Mouse (Mus musculus) 3134 (cell line): ENCODE measurements around the gene Lrp1.

ENCODE experiments used
- DNase-seq: peaks from one replicate; pipeline ENCODE4 v3.0.0-alpha.2; 2011; ENCODE audit warnings: low spot score; ENCODE audit not compliant: insufficient read length; ENCODE audit errors: extremely low read depth

The Lrp1 gene

DNA sequence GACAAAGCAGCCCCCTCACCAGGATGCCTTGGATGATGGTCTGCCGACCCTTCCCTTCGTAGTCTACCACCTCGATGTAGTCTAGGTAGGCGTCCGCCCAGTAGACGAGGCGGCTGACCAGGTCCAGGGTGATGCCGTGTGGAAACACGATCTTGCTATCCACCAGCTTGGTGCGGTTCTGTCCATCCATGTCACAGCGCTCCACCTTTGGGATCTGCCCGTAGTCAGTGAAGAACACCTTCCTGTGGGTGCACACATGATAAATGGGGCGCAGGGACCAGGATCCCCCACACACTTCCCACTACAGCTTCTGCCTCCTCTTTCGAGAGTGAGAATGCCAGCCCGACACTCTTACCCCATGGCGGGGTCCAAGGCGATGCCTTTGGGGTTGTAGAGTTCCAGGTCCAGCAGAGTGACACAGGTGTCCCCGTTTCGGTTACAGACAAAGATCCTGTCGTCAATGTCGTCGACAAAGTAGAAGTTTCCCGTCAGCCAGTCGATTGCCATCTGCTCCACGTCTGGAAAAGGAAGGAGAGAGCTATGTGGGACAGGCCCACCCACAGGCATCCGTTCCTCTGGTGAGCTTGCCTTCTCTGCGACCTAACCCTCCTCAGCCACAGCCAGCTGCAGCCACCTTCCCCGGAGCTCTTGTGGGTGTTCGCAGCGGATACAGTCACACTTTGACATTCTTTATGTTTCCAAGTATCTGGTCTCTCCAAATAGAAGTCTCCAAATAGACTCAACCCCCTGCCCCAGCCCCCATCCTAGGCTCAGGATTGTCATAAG lies 25.8 kb downstream of the Lrp1 start:
- DNase-seq: no peak

DNA sequence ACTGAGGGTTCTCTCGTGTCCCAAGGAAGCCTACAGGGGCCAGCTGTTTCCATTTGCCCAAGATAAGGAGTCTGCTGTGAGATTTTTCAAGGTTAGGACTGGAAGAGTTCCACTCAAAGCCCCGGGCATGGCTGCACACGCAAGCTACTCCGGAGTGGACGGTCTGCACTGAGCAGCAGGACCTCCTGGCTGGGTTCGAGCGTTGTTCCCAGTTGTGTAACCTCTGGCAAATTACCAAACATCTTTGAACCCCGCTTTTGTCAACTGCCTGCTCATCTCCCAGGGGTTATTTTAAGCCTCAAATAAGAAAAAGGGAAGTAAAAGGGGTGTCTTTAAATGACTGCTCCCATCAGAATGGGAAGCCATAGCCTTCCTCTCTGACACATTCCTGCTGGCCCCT lies 26.5 kb downstream of the Lrp1 start:
- no peak for DNase-seq

DNA sequence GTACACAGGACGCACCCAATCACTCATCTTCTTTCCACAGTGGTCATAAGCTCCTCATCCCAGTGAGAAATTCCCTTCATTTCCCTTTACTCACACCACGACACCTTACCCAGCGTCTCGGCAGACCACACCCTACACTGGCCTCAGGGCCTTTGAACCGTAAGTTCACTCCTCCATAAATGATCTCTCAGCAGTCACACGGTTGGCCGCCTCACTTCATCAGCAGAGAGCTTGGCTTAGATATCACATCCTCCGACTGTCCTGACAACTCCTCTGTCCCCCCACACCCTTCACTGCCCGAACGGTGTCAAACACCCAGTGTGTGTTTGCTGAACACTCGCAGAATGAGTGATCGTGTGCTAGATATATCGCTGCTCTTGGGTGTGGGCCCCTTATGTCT lies 28.1 kb downstream of the Lrp1 start:
- DNase-seq: no peak

DNA sequence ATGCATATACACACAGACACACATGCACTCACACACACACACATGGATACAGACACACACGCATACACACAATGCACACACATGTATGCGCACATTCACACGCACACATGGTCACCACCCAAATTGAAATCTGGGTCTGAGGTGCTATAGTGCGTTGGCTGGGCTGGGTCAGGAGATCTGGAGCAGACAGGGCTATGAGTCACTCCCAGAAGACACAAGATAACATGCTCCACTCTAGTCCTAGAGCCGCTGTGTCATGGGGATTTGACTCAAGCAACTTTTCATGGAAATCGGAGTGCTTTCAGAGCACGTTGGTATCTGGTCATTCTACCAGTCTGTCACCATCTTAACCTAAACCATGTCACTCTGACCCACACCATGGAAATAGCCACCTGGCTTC lies 28.5 kb downstream of the Lrp1 start:
- DNase-seq: no peak

DNA sequence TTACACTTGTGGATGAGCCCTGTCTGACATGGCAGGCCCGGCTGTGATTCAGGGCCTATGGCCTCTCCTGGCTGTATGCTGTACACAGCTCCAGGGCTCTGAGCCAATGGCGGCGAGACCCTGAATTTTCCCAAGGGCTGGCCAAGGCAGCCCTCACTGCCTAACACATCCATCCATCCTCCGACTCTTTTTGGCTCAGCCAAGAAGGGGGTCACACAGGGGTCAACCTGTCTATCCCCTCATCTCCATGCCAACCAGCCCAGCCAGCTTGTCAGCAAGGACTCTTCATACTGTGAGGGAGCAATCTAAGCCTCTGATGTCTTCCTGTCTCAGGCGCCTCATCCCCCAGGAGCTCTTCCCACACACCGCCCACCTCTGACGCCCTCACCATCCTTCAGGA lies 29.4 kb downstream of the Lrp1 start:
- no peak for DNase-seq

DNA sequence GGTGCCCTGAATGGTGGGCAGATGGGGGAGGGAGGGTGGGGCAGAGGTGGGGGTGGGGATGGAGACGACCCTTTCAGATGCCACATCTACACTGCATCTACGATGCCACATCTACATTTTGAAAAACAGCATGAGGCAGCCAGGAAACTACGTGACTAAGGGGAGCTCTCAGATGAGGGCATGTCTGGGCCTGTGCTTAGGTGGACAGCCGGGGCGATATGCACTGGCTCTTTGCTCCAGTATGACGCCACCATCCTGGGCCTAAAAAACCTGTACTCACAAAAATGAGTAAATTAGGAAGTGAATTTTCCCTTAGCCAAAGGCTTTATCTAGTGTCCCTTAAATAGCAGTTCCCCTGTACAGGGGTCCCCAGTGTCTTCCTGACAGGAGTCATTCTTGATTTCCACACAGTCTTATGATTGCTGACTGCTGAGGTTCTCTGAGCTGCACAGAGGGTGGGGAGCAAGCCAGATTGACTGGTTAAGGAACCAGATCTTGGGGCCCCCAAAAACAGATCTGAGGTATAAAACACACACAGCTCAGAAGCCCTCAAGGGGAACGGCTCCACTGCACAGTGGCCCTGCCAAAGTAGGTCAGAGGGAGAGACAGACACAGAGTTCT lies 30.0 kb downstream of the Lrp1 start:
- DNase-seq: no peak

DNA sequence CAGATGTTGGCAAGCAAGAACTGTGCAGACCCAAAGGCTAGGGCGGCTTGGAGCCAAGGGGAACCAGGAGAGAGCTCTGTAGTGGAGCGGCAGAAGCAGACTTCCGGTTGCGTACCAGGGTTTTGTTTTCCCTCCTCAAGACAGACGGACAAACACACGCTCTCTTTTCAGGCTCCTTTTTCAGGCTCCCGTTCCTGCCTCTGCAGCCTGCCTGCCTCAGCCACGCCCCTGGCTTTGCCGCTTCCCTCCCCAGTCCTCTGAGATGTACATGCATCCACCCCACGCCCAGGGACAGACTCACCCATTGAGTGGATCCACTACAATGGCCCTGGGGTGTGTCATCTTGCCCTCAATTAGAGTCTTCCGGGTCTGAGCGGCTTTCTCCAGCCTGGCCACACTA lies 30.7 kb downstream of the Lrp1 start:
- no peak for DNase-seq

DNA sequence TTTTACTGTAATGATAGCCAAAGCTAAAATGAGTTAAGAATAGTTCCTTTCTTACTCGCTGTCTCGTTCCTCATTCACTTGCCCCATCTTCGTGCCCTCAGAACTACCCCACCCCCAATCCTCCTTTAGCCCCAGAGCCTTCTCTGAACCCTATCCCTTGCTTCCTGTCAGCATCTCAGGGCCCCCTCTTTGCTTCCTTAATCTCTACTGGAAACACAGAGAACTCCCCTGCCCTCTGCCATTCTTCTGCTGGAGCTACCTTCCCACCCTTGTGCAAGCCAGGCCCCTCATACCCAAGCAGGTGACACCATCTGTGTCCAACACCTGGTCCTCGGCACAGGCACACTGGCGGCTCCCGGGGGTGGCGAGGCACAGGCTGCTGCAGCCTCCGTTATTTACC lies 33.2 kb downstream of the Lrp1 start:
- no peak for DNase-seq

DNA sequence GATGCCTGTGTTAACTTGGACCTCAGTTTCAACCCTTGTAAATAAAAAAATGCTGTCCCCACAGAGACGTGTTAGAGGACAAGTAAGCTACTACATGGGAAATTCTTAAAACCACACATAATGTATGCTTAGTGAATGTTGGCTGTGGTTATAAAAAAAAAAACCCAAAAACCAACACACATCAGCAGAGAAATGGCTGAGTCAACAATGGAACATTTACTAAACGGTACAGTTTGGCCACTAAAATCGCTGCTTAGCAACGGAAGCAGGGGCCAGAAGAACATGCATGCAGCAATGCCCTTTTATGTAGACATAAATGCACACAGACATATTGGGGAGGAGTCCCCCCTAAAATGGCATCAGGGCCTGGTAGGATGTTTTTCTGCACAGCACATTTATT lies 34.7 kb downstream of the Lrp1 start:
- no peak for DNase-seq

DNA sequence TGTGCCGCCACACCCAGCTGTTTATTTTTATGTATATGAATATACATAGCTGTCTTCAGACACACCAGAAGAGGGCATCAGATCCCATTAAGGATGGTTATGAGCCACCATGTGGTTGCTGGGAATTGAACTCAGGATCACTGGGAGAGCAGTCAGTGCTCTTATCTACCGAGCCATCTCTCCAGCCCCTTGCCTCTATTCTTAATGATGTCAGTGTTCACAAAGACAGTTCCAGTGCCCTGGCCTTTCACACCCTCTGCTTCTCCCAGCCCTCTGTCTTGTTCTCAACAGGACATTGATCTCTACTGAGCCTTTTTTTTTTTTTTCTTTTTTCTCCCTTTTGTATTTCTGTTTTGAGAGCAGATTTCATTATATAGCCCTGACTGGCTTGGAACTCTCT lies 35.4 kb downstream of the Lrp1 start:
- DNase-seq: no peak

DNA sequence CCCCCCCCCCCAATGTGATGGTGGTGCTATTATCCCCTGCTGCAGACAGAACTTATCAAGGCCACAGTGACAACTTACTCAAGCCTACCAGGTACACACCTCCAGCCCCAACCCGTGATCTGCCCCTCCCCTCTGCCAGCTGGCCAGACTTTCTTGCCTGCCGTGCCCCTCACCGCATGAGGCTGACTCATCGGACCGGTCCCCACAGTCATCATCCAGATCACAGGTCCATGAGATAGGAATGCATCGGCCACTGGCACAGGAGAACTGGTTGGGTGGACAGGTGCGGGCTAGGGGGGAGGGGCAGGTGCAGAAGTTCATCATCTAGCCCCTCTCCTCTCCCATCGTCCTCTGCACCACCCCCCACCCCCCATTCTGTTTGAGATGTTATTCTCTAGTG lies 37.3 kb downstream of the Lrp1 start:
- peak; percentile 46 for DNase-seq

DNA sequence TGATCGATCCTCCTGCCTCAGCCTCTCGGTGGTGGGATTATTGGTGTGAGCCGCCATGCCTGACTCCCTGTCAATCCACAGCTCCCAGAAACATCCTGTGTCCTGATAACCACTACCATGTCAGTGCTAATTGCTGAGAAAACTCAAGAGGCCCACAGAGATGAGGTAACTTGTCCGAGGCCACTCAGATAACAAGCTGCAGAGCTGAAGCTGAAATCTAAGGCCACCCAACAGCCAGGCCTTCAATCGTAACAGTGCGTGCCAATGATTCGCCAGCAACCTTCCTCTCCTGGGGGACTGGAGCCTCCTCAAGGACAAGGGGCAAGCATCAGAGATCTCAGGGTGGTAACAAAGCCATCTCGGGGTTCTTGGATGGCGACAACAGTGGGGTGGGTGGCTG lies 39.7 kb downstream of the Lrp1 start:
- DNase-seq: no peak

DNA sequence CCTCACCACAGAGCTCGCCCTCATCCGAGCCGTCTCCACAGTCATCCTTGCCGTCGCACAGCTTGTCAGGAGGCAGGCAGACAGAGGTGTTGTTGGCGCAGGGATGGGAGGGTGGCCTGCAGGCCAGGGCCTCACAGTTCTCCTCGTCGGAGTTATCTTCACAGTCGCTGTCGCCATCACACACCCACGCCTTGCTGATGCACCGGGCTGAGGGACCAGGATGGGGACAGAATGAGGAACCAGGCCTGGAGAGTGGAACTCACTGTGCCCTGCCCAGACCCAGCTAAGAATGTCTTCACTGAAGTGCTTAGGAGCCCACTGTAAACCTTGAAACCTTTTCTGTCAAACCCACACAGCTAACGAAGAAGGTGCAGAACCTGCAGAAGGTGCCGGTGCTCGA lies 43.0 kb downstream of the Lrp1 start:
- DNase-seq: no peak

DNA sequence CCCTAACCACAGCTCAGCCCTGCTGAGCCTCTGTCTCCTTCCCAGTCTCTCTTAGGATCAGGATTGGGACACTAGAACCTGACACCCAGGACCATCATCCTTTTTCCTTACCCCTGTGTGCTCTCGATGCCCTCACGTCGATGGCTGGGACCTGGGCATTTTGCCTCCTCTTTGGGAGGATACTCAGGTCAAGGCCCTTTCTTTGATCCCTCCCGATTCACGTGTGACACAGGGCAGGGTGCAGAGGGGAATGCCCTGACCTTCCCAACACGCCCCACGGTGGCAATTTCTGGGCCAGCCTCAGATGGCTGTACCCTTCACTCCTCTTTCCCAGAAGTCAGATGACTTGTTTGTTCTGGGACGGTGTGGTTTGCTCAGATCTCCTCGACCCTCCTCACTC lies 43.8 kb downstream of the Lrp1 start:
- no peak for DNase-seq

DNA sequence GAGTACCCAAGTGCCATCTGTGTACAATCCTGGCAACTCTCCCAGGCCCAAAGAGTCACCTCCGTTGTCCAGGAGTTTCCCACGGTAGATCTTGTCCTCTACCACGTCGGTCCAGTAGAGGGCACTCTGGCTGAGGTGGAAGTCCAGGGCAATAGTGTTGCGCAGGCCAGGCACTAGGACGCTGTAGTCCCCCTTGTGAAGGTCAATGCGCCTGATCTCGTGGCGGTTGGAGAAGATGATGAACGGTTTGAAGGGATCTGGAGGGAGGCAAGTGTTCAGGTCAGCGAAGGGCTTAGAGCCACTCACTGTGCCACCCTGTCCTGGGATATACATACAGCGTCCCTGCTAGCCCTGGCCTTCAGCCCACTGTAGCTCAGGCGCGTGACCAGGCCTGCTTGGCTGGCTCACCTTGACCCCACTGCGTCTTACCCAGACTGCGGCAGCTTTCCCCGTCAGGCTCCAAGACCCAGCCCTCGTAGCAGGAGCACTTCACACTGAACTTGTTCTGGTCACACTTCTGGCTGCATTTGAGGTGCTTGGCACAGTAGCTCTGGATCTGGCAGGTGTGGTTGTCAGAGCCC lies 44.5 kb downstream of the Lrp1 start:
- peak; percentile 55 for DNase-seq

DNA sequence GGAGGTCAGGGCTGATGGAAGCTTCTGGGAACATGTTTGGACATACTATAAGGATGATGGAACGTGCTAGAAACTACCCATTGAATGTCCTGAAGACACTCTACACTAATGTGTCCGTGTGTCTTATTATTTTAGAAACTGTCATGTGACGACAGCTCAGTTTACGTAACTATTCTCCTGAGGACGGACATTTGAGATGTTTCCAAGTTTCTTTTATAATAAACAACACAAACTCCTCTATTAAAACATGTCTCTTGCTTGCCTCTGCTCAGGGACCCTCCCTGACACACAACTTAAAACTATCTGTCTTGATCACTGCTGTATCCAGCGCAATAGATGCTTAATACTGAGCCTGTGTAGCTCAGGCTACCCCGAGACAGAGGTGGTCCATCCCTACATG lies 45.2 kb downstream of the Lrp1 start:
- DNase-seq: no peak

DNA sequence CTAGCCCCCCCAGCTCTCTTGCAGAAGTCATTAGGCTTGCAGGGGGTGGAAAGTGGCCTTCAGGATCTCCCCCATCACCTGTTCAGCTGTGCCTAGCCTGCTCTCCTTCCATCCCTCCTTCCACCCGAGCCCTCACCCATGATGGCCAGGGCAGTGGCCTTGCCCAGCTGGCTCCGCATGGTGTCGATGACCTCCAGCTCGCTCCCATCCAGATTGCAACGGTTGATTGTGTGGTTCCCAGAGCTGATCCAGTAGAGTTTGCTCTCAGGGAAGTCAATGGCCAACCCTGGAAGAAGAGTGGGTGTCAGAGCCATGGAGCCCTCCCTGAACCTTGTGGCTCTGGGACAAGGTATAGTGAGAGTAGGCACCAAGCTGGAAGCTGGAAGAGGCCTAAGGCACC lies 48.7 kb downstream of the Lrp1 start:
- no peak for DNase-seq

DNA sequence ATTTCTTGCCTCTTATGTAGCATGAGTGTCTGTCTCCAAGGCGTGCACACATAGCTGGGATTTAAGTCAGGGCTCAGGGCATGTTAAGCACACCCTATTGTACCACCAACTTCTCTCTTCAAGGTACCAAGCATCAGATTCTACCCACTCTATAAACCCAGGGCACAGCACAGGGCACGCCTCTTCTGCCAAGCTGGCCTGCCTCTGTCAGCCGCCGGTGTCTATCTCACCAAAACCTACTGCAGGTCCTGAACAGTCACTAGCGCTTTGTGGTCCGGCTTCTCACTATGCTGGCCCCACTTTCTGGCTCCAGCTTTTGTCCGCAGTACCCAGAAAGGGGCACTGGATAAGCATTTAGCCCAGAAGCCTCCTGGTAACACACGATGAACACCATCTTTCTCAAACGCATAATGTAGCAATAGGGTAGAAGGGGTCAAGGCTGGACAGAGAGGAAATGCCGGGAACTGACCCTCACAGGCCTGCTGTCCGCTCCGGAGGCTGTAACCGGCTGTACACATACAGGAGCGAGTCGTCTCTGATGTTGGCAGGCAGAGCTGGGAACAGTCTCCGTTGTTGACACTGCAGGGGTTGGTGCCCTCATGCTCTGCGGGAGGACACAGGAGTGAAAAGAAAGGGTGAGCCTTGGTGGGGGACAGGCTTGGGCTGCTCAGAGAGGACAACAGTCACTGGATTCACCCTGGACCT lies 49.9 kb downstream of the Lrp1 start:
- no peak for DNase-seq

DNA sequence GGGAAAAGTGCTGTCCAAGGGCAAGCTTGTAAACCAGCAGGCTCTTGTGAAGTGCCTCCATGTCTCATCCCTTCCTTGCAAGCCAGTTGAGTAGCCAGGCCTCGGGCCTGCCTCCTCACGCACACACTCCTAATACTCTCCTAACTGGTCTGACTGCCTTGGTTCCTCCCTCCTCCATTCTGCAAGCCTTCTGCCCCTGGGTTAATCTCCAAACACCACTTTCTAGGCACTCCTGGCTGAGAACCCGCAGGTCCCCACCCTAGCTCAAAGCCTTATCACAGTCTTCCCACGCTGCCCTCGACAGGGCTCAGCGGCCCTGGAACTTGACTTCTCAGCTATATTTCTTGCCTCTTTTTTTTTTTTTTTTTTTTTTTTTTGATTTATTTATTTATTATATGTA lies 50.6 kb downstream of the Lrp1 start:
- no peak for DNase-seq

DNA sequence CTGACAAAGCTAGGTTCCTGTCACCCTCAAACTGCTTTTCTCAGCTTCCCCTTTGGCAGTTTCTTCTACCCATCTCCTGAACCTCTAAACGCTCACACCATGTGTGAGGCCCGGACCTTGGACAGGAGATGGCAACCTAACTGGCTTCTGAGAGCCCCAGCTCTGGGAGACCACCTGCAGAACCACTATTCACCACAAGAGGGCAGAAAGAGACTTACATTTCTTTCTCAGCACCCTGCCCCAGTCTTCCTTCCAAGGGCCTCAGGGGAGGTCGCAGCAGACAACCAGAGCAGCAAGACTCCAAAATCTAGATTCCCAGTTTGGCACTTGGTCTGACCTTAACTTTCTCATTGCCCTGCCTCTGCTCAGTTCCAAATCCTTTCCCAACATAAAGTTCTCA lies 51.5 kb downstream of the Lrp1 start:
- no peak for DNase-seq

DNA sequence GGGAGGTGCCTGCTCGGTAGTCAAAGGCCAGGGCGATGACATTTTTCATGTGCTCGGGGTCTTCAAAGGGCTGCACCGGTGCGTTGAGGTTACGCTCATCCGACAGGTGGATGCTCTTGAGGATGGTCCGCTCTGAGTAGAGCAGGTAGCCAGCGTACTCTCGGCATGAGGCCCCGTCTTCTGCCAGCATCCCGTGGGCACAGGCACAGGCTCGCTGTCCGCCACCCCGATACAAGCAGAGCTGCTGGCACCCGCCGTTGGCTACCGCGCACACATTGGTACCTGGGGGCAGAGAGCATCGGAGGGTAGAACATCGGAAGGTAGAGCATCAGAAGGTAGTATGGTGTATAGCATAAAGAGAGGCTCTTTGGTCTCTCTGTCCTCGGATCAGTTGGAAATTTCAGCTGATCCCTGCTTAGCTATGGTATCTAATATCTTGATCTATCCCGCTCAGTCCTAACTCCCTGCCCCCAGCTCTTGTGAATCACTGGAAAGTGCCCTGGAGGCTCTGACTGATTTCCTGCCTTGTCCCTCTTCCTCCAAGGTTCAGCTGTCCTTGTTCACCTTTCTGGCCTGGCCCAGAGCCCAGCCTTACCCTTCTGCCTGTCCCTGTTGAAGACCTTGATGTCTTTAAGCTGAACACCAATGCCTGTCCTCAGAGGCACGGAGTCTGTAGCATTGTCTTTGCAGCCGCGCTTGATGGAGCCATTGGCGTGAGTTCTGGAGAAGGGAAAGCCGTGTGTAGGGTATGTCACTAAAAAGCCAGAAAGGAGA lies 54.2 kb downstream of the Lrp1 start:
- no peak for DNase-seq
